Mouse (Mus musculus) heart, embryonic 16.5 days (tissue): Measurements from ENCODE around the gene Rpl37. TPM values are rescaled to one million over a fixed set of nuclear protein-coding genes. Genes with fewer than 3 reads are reported as not detected.

Experiments used
- ATAC-seq: fragments of 200-750 bp; cut with Nextera tagmentation; replicated peaks from 2 replicates; pipeline ENCODE4 v1.8.0; 2017; ENCODE audit warnings: moderate number of reproducible peaks; ENCODE audit not compliant: insufficient read depth, low FRiP score; ENCODE audit errors: extremely low read depth
- H3K27ac ChIP-seq: fragments of 300-500 bp; sonication (generic); 2 replicates; pipeline ENCODE4 v1.5.1; 2014; ENCODE audit warnings: mild to moderate bottlenecking, low read length, control low read depth, moderate library complexity
- H3K27me3 ChIP-seq: fragments of 300-500 bp; sonication (generic); 2 replicates; pipeline ENCODE4 v1.6.1; 2014; ENCODE audit warnings: low read length, mixed read lengths; ENCODE audit not compliant: control insufficient read depth, insufficient read depth
- H3K36me3 ChIP-seq: fragments of 300-500 bp; sonication (generic); 2 replicates; pipeline ENCODE4 v1.6.1; 2014; ENCODE audit not compliant: control insufficient read depth, insufficient read depth
- H3K4me1 ChIP-seq: fragments of 300-500 bp; sonication (generic); 2 replicates; pipeline ENCODE4 v1.6.1; 2014; ENCODE audit warnings: low read length, mixed read lengths; ENCODE audit not compliant: control insufficient read depth, insufficient read depth
- H3K4me2 ChIP-seq: fragments of 300-500 bp; sonication (generic); 2 replicates; pipeline ENCODE4 v1.6.1; 2014; ENCODE audit warnings: low read depth, mild to moderate bottlenecking, control low read depth, low read length
- H3K4me3 ChIP-seq: fragments of 300-500 bp; sonication (generic); 2 replicates; pipeline ENCODE4 v1.5.1; 2014; ENCODE audit warnings: mild to moderate bottlenecking, control low read depth, low read length
- H3K9ac ChIP-seq: fragments of 300-500 bp; sonication (generic); 2 replicates; pipeline ENCODE4 v1.6.1; 2014; ENCODE audit warnings: low read length, control low read depth
- H3K9me3 ChIP-seq: fragments of 300-500 bp; sonication (generic); replicated peaks from 2 replicates; pipeline ENCODE4 v1.6.1; 2016; ENCODE audit warnings: low read length; ENCODE audit not compliant: control insufficient read depth
- WGBS: fragments of 180-500 bp; shearing (Covaris S2); extraction: QIAGEN DNeasy Blood & Tissue Kit; methylation state at CpG from one replicate; pipeline ENCODE4 v1.1.7; 2014; 5-methylcytosine and 5-hydroxymethylcytosine counted together
- polyA plus RNA-seq: library from polyadenylated mRNA; unstranded; fragments of >200 nt; fragmentation: Nextera tagmentation; extraction: Ambion mirVana; gene quantifications from 2 replicates; pipeline ENCODE4 v1.2.1, GENCODE M21; 2015

Gene Rpl37
- polyA plus RNA-seq: 226 and 249 TPM in 2 replicates

DNA sequence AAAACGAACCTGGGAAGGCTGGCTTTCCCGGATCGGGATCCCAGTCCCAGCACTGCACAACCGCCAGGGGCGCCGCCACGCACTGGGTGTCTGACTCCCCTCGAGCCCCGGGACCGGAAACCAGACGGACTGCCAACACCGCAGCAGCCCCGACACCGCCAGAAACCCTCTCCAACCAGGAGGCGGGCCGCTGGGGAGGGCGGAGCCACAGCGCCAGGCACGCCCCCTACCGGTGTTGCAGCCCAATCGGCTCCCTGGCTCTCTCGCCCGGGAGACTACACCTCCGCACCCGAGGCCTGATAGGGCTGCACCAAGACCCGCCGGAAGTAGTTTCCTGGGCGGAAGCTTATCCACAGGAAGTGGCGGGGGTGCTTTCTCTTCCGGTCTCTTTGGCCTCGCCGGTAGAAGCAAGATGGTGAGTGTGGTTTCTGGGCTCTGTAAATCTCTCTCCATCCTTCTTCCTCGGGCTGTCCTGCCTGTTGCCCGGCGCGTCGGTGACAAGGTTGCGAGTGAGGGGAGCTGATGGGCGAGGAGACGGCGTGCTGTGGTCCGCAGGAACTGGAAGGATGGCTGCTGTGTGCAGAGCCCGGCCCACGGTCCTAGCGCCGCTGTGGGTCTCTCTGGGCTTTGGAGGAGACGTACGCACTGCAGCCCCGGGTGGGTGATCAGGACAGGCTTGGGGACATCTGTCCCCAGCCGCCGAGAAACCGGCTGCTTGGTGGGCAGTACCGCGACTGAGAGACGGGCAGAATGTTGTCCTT is at the start of gene Rpl37:
TSS of gene Rpl37 (plus strand) at position 376 of the 761 bp plus-strand sequence.
- Histone ChIP-seq H3K4me2 (peak within 1 kb of the TSS; percentile 83), H3K4me3 (peak within 1 kb of the TSS; percentile 94), H3K36me3 (peaks cover 29% of the 10 kb centered on the region), H3K9ac (peak within 1 kb of the TSS; percentile 98), H3K9me3 (no peaks in the 10 kb centered on the region), H3K27ac (peak within 1 kb of the TSS; percentile 97), H3K4me1 (peaks cover 22% of the 10 kb centered on the region), H3K27me3 (no peaks in the 10 kb centered on the region)
- under 1% methylated on average over 55 of the region's 55 CpGs for WGBS
- peak; percentile 99 for ATAC-seq

DNA sequence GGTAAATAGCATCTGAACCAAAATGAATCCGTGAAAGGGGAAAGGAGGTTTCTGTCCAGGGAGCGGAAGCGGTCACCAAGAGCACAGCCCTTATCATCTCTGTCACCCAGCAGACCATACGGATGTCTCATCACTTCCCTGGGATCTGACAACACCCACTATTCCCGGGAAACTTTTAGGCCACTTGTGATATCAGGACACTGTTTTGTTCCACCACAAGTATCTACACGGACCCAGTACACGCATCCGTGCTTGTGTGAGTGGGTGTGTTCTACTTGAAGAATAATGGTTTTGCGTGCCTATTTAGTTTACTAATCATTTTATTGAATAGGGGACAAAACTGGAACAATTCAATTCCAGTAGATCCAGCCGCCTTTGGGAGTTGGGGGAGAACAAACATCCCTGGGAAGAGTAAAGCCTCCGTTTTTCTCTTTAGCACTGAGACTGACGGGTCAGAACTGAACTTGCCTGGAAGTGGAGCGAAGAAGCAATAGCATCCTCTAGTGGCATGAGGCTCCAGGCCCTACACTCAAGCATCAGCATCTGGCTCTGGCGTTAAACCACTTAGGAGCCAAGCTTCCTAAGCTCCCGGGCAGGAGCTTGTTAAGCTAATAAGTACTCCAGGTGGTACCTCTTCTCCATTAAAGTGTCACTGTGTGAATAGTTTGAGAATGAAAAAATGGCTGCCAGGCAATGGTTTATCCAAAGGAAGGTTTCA is 47.5 kb upstream of the Rpl37 start:
- ATAC-seq: no peak; the same call in 1 of the 2 replicates
- H3K9me3 ChIP-seq: no peaks in the 10 kb centered on the region
- no peak overlapping the region for H3K9ac ChIP-seq
- H3K4me1 ChIP-seq: 0 out of 2 replicates have a peak, but pooled peaks cover 3% of the 10 kb centered on the region
- no peaks in the 10 kb centered on the region for H3K36me3 ChIP-seq
- H3K4me3 ChIP-seq: no peak overlapping the region
- no peaks in the 10 kb centered on the region for H3K27me3 ChIP-seq
- peak overlapping the region; percentile 22 for H3K4me2 ChIP-seq
- WGBS: 25% methylated on average over 15 of the region's 15 CpGs
- no peak overlapping the region for H3K27ac ChIP-seq

DNA sequence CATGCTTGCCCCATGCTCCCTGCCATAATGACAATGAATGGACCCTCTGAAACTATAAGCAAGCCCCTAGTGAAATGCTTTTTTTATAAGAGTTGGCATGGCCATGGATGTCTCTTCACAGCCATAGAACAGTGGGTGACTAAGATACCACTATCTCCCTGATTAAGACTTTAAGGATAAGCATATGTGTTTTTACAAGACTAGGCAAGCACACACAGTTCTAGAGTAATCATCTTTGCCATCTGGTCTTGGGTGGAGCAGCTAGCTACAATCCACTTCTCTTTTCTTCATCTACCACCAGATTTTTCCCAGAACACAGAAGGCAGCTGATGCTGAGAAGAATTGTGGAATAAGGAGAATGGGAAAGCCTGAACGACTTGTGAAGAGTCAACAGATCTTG is 35.2 kb upstream of the Rpl37 start:
- H3K4me1 ChIP-seq: no peaks in the 10 kb centered on the region
- ATAC-seq: no peak
- H3K27ac ChIP-seq: no peak overlapping the region
- WGBS: 61% methylated on average over 1 of the region's 1 CpGs
- no peak overlapping the region for H3K4me3 ChIP-seq
- H3K27me3 ChIP-seq: no peaks in the 10 kb centered on the region
- no peaks in the 10 kb centered on the region for H3K36me3 ChIP-seq
- no peaks in the 10 kb centered on the region for H3K9me3 ChIP-seq
- H3K4me2 ChIP-seq: no peak overlapping the region
- no peak overlapping the region for H3K9ac ChIP-seq

DNA sequence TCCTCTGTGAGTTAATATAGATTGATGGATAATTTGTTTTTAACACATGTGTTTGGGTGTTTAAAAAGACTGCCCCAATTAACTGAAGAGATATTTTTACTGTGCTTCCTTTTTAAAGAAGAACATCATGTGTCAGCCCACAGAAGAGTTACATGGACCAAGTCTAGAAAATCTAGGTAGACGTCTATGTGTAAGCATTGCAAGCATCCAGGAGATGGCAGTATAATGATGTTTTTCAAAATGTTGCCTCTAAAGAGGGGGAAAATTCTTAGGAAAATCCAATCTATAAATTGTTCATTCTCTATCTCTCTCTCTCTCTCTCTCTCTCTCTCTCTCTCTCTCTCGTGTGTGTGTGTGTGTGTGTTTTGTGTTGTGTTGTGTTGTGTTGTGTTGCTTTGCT is 30.3 kb upstream of the Rpl37 start:
- no peaks in the 10 kb centered on the region for H3K9me3 ChIP-seq
- no peak overlapping the region for H3K4me2 ChIP-seq
- no peak for ATAC-seq
- H3K27ac ChIP-seq: no peak overlapping the region
- no peaks in the 10 kb centered on the region for H3K4me1 ChIP-seq
- H3K27me3 ChIP-seq: no peaks in the 10 kb centered on the region
- no peak overlapping the region for H3K4me3 ChIP-seq
- H3K9ac ChIP-seq: no peak overlapping the region
- no peaks in the 10 kb centered on the region for H3K36me3 ChIP-seq
- WGBS: 0% methylated on average over 2 of the region's 2 CpGs

DNA sequence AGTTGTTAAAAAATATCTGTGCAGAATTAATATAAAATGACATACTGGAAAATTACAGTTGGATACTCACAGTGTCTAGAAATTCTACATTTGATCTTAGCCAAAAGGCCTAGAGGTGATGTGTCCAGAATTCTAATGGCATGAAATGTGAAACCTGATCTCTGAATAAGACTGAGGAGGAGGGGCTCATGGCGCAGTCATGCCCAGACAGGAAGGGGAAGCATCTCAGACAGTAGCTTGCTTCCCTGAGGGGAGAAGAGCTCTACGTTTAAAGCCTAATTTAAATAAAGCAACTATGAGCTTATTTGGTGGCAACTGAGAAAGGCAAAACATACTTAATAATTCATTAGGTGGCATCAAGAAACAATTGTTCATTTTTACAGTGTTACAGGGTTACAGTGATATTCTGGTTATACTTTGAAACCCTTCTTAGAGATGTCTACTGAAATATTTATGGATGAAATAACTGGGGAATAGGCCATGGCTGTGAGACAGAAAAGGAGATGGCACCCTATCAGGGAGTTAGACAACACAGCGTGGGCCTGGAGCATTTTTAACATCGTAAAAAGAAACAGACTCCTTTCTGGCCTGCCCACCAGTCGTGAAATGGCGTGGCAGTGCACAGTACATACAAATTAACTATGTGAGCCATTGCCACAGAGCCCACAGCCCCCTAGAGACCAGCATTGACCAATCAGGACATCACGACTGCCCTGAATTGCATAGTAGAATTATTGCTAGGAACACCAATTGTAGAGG is 27.4 kb upstream of the Rpl37 start:
- WGBS: 67% methylated on average over 7 of the region's 7 CpGs

DNA sequence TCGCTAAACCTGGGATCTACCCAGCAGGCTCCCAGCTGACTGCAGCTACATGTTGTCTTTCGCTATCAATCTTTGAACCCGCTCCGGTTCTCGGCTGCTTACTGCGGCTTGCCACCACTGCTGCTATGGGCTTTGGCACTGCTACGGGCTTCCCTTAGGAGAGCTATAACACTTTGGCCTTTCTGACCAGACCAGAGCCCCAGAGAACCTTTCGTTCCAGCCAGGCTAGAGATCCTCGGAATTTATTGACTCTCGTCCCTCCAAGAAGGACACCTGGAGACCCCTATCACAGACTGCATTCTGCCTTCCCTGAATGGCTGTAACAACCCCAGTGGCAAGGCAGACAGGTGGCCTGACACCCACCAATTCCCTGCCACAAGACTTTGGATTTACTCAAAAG is 26.3 kb upstream of the Rpl37 start:
- Histone ChIP-seq H3K27ac (no peak overlapping the region), H3K4me2 (no peak overlapping the region), H3K9me3 (peaks cover 2% of the 10 kb centered on the region; the same call in 1 of the 2 replicates), H3K9ac (no peak overlapping the region), H3K36me3 (no peaks in the 10 kb centered on the region), H3K27me3 (no peaks in the 10 kb centered on the region), H3K4me1 (no peaks in the 10 kb centered on the region), H3K4me3 (no peak overlapping the region)
- ATAC-seq: no peak
- 87% methylated on average over 10 of the region's 10 CpGs for WGBS

More for the DNA sequence above, 27.4 kb upstream of the Rpl37 start:
- Histone ChIP-seq H3K27ac (no peak overlapping the region), H3K36me3 (no peaks in the 10 kb centered on the region), H3K4me1 (no peaks in the 10 kb centered on the region), H3K9ac (no peak overlapping the region), H3K4me2 (no peak overlapping the region), H3K9me3 (no peaks in the 10 kb centered on the region), H3K4me3 (no peak overlapping the region), H3K27me3 (no peaks in the 10 kb centered on the region)
- ATAC-seq: no peak

DNA sequence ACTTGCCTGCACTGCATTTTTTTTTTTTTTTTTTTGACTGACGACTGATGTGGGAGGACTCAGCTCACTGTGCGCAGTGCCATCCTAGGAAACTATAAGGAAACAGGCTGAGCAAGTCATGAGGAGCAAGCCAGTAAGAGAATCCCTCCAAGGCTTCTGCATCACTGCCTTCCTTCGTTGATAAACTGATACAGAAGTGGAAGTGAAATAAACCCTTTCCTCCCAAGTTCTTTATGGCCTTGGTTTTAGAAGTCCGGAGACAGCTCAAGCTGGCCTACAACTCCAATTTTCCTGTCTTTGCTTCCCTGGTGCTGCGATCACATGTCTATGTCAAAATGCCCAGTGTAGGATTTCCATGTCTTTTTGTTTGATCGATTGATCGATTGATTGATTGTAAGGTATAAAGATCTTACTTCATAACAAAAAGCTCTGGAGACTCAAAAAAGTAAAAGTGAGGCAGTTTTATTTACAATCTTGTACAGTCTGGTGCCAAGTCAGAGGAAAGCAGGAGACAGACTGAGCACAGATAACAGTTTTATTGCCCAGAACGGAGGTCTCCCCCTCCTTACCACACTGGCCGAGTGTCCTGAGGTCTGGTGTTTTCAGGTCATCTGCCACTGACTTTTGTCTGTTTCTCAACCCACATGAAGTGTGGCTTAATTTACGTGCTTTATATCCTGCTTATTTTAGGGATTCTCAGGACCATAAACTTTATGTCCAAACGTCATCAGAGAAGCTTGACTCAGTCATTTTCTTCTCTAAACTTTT is 20.7 kb upstream of the Rpl37 start:
- H3K9me3 ChIP-seq: peaks cover 3% of the 10 kb centered on the region; the same call in 1 of the 2 replicates
- H3K4me1 ChIP-seq: no peaks in the 10 kb centered on the region
- ATAC-seq: no peak
- no peak overlapping the region for H3K4me2 ChIP-seq
- H3K27ac ChIP-seq: no peak overlapping the region
- 84% methylated on average over 11 of the region's 11 CpGs for WGBS
- no peaks in the 10 kb centered on the region; the same call in 1 of the 2 replicates for H3K36me3 ChIP-seq
- no peak overlapping the region for H3K9ac ChIP-seq
- H3K27me3 ChIP-seq: no peaks in the 10 kb centered on the region
- no peak overlapping the region for H3K4me3 ChIP-seq

DNA sequence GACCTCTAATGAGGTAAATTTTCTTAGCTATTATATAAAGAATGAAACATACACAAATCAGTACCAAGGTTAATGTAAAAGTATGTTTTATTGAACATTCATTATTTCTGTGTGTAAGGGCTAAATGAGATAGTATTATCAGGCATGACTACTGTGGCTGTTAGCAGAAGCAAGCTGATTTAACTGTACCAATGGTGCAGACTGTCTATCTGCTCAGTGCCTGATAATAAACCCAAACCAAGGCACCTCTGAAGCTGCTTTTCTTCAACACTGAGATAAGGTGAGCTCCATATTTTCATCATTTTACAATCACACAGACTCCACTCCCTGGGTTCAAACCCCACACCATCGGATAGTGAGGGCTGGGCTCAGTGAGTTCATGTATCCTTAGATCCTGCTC is 19.1 kb upstream of the Rpl37 start:
- H3K4me2 ChIP-seq: no peak overlapping the region
- no peak overlapping the region for H3K27ac ChIP-seq
- H3K4me1 ChIP-seq: no peaks in the 10 kb centered on the region
- no peak overlapping the region for H3K9ac ChIP-seq
- no peak overlapping the region for H3K4me3 ChIP-seq
- H3K36me3 ChIP-seq: no peaks in the 10 kb centered on the region; the same call in 1 of the 2 replicates
- H3K9me3 ChIP-seq: peaks cover 3% of the 10 kb centered on the region; the same call in 1 of the 2 replicates
- no peak for ATAC-seq
- H3K27me3 ChIP-seq: no peaks in the 10 kb centered on the region
- WGBS: 86% methylated on average over 1 of the region's 1 CpGs
